Mouse (Mus musculus): Measurements from ENCODE around the gene Stat3. TPM values are rescaled to one million over a fixed set of nuclear protein-coding genes. Genes with fewer than 3 reads are reported as not detected.

Stat3 gene
- polyA plus RNA-seq, 2 experiments: 56.1 to 65.9 TPM

- WGBS: 82% methylated on average over 4 of the region's 4 CpGs
- no peaks in the 10 kb centered on the region for H3K9me3 ChIP-seq (ENCODE audit: control insufficient read depth, low read length)
- H3K4me3 ChIP-seq (replicated peaks; ENCODE audit: low read length): no peak overlapping the region
- no peak overlapping the region for H3K4me2 ChIP-seq (replicated peaks; ENCODE audit: low read depth, low read length, severe bottlenecking)
- no peak overlapping the region for H3K27ac ChIP-seq (replicated peaks; ENCODE audit: low read depth, low read length)
- peaks cover 47% of the 10 kb centered on the region for H3K36me3 ChIP-seq (ENCODE audit: control insufficient read depth, insufficient read depth, low read length)
- no peak overlapping the region for H3K9ac ChIP-seq (ENCODE audit: low read depth, low read length, severe bottlenecking)
- TF ChIP-seq POLR2A (IDR thresholded peaks at IDR 0.05; ENCODE audit: borderline replicate concordance, extremely low read depth, insufficient read depth, insufficient read length): no peak
- ATAC-seq (ENCODE audit: low FRiP score, low read depth) (no peak), DNase-seq (ENCODE audit: low spot score) (no peak)
- H3K27me3 ChIP-seq (ENCODE audit: control insufficient read depth, insufficient read depth, low read length): no peaks in the 10 kb centered on the region
- H3K4me1 ChIP-seq (ENCODE audit: control insufficient read depth, insufficient read depth, low read length): no peaks in the 10 kb centered on the region
Measured at GRCm38 (mm10) chr11:100887236-100887635, 52.1 kb downstream of the Stat3 start.

- H3K9me3 ChIP-seq (ENCODE audit: control insufficient read depth, low read length): no peaks in the 10 kb centered on the region
- H3K27ac ChIP-seq (replicated peaks; ENCODE audit: low read depth, low read length): no peak overlapping the region
- H3K36me3 ChIP-seq (ENCODE audit: control insufficient read depth, insufficient read depth, low read length): peaks cover 40% of the 10 kb centered on the region
- no peaks in the 10 kb centered on the region for H3K4me1 ChIP-seq (ENCODE audit: control insufficient read depth, insufficient read depth, low read length)
- no peak for DNase-seq (ENCODE audit: low spot score)
- TF ChIP-seq POLR2A (IDR thresholded peaks at IDR 0.05; ENCODE audit: borderline replicate concordance, extremely low read depth, insufficient read depth, insufficient read length): no peak
- H3K4me3 ChIP-seq (replicated peaks; ENCODE audit: low read length): no peak overlapping the region
- H3K4me2 ChIP-seq (replicated peaks; ENCODE audit: low read depth, low read length, severe bottlenecking): no peak overlapping the region
- ATAC-seq (ENCODE audit: low FRiP score, low read depth): no peak
- H3K27me3 ChIP-seq (ENCODE audit: control insufficient read depth, insufficient read depth, low read length): no peaks in the 10 kb centered on the region
- WGBS: 40% methylated on average over 8 of the region's 8 CpGs
- H3K9ac ChIP-seq (ENCODE audit: low read depth, low read length, severe bottlenecking): no peak overlapping the region
Measured at GRCm38 (mm10) chr11:100886188-100886740, 53.1 kb downstream of the Stat3 start.

- Histone ChIP-seq H3K4me1 (ENCODE audit: control insufficient read depth, insufficient read depth, low read length) (no peaks in the 10 kb centered on the region), H3K27ac (replicated peaks; ENCODE audit: low read depth, low read length) (no peak overlapping the region), H3K9me3 (ENCODE audit: control insufficient read depth, low read length) (no peaks in the 10 kb centered on the region), H3K4me3 (replicated peaks; ENCODE audit: low read length) (no peak overlapping the region), H3K4me2 (replicated peaks; ENCODE audit: low read depth, low read length, severe bottlenecking) (no peak overlapping the region), H3K36me3 (ENCODE audit: control insufficient read depth, insufficient read depth, low read length) (peaks cover 37% of the 10 kb centered on the region), H3K27me3 (ENCODE audit: control insufficient read depth, insufficient read depth, low read length) (no peaks in the 10 kb centered on the region), H3K9ac (ENCODE audit: low read depth, low read length, severe bottlenecking) (no peak overlapping the region)
- TF ChIP-seq POLR2A (IDR thresholded peaks at IDR 0.05; ENCODE audit: borderline replicate concordance, extremely low read depth, insufficient read depth, insufficient read length): no peak
- no peak for ATAC-seq (ENCODE audit: low FRiP score, low read depth)
- DNase-seq (ENCODE audit: low spot score): no peak
Measured at GRCm38 (mm10) chr11:100885472-100885871, 53.9 kb downstream of the Stat3 start.

GRCm38 (mm10) chr11:100883640-100884039 is 55.7 kb downstream of the Stat3 start:
- H3K36me3 ChIP-seq (ENCODE audit: control insufficient read depth, insufficient read depth, low read length): peaks cover 22% of the 10 kb centered on the region
- H3K9me3 ChIP-seq (ENCODE audit: control insufficient read depth, low read length): no peaks in the 10 kb centered on the region
- ATAC-seq (ENCODE audit: low FRiP score, low read depth) (no peak), DNase-seq (ENCODE audit: low spot score) (no peak)
- H3K4me2 ChIP-seq (replicated peaks; ENCODE audit: low read depth, low read length, severe bottlenecking): no peak overlapping the region
- no peaks in the 10 kb centered on the region for H3K27me3 ChIP-seq (ENCODE audit: control insufficient read depth, insufficient read depth, low read length)
- 95% methylated on average over 10 of the region's 10 CpGs for WGBS
- H3K27ac ChIP-seq (replicated peaks; ENCODE audit: low read depth, low read length): no peak overlapping the region
- no peak for TF ChIP-seq POLR2A (IDR thresholded peaks at IDR 0.05; ENCODE audit: borderline replicate concordance, extremely low read depth, insufficient read depth, insufficient read length)
- no peak overlapping the region for H3K4me3 ChIP-seq (replicated peaks; ENCODE audit: low read length)
- H3K9ac ChIP-seq (ENCODE audit: low read depth, low read length, severe bottlenecking): no peak overlapping the region
- H3K4me1 ChIP-seq (ENCODE audit: control insufficient read depth, insufficient read depth, low read length): no peaks in the 10 kb centered on the region

- no peak for TF ChIP-seq POLR2A (IDR thresholded peaks at IDR 0.05; ENCODE audit: borderline replicate concordance, extremely low read depth, insufficient read depth, insufficient read length)
- no peak overlapping the region for H3K4me3 ChIP-seq (replicated peaks; ENCODE audit: low read length)
- no peak for ATAC-seq (ENCODE audit: low FRiP score, low read depth)
Measured at GRCm38 (mm10) chr11:100879321-100880078, 59.8 kb downstream of the Stat3 start.

More at GRCm38 (mm10) chr11:100879321-100880078, 59.8 kb downstream of the Stat3 start:
- no peaks in the 10 kb centered on the region for H3K4me1 ChIP-seq (ENCODE audit: control insufficient read depth, insufficient read depth, low read length)
- 84% methylated on average over 15 of the region's 15 CpGs for WGBS
- no peaks in the 10 kb centered on the region for H3K9me3 ChIP-seq (ENCODE audit: control insufficient read depth, low read length)
- H3K27me3 ChIP-seq (ENCODE audit: control insufficient read depth, insufficient read depth, low read length): no peaks in the 10 kb centered on the region
- no peak overlapping the region for H3K27ac ChIP-seq (replicated peaks; ENCODE audit: low read depth, low read length)
- no peak for DNase-seq (ENCODE audit: low spot score)
- H3K4me2 ChIP-seq (replicated peaks; ENCODE audit: low read depth, low read length, severe bottlenecking): no peak overlapping the region
- no peak overlapping the region for H3K9ac ChIP-seq (ENCODE audit: low read depth, low read length, severe bottlenecking)
- H3K36me3 ChIP-seq (ENCODE audit: control insufficient read depth, insufficient read depth, low read length): no peaks in the 10 kb centered on the region
